Mouse (Mus musculus): ENCODE results near the gene Ncs1.

- no peak for TF ChIP-seq POLR2A (IDR thresholded peaks at IDR 0.05; ENCODE audit: control insufficient read depth, extremely low read depth, insufficient read depth, low read length, poor library complexity)
- no peak for TF ChIP-seq CTCF (IDR thresholded peaks at IDR 0.05; ENCODE audit: borderline replicate concordance, control insufficient read depth, extremely low read depth, insufficient read depth, low read length, poor library complexity)
Measured at GRCm38 (mm10) chr2:31214211-31214796, 31.3 kb upstream of the Ncs1 start.

Measured in thymus, adult 2 months (tissue).